Mouse (Mus musculus): ENCODE data around the gene Dyrk1a. TPM values are rescaled to one million over a fixed set of nuclear protein-coding genes. Genes with fewer than 3 reads are reported as not detected.

The Dyrk1a gene
- total RNA-seq, 2 experiments from 2014 or later: 66.8 to 67.4 TPM

Other genes starting within 250 kb of the Dyrk1a start
- gene Ripply3, start 241.6 kb upstream of the Dyrk1a start, total RNA-seq (2015): 0.23 TPM in 1 of 2 replicates, not detected in the other
- not detected in 2 replicates for gene Ripply3, start 241.6 kb upstream of the Dyrk1a start, total RNA-seq (2017)
- 12.0 and 19.7 TPM in 2 replicates for gene Ttc3, start 199.4 kb upstream of the Dyrk1a start, total RNA-seq (2015)
- 39.3 and 56.6 TPM in 2 replicates for gene Ttc3, start 199.4 kb upstream of the Dyrk1a start, total RNA-seq (2017)
- 9.9 and 11.1 TPM in 2 replicates for gene Pigp, start 198.2 kb upstream of the Dyrk1a start, total RNA-seq (2015)
- gene Pigp, start 198.2 kb upstream of the Dyrk1a start, total RNA-seq (2017): 4.8 and 10.2 TPM in 2 replicates
- 39.2 and 43.3 TPM in 2 replicates for gene Vps26c, start 43.2 kb upstream of the Dyrk1a start, total RNA-seq (2015)
- gene Vps26c, start 43.2 kb upstream of the Dyrk1a start, total RNA-seq (2017): 45.6 and 46.0 TPM in 2 replicates